Mouse (Mus musculus) hindbrain, embryonic 14.5 days (tissue): ENCODE results near the gene Gjd3. TPM values are rescaled to one million over a fixed set of nuclear protein-coding genes. Genes with fewer than 3 reads are reported as not detected.
A peak's percentile ranks its signal among the peaks of the same experiment; 100 is the strongest.

Source experiments
- ATAC-seq: fragments of 200-750 bp; cut with Nextera tagmentation; 2 replicates; pipeline ENCODE4 v1.8.0; 2017; ENCODE audit warnings: moderate number of reproducible peaks, mild to moderate bottlenecking, moderate TSS enrichment, moderate library complexity; ENCODE audit not compliant: low FRiP score
- DNase-seq: peaks from one replicate; pipeline ENCODE4 v3.0.0-alpha.2; 2015; ENCODE audit warnings: low spot score
- H3K27ac ChIP-seq: fragments of 300-500 bp; sonication (generic); 2 replicates; pipeline ENCODE4 v1.5.1; 2014; ENCODE audit warnings: mild to moderate bottlenecking, moderate library complexity
- H3K27me3 ChIP-seq: fragments of 300-500 bp; sonication (generic); 2 replicates; pipeline ENCODE4 v1.6.1; 2014; ENCODE audit warnings: mild to moderate bottlenecking, low read length, mixed read lengths; ENCODE audit not compliant: control insufficient read depth, insufficient read depth
- H3K36me3 ChIP-seq: fragments of 300-500 bp; sonication (generic); replicated peaks from 2 replicates; pipeline ENCODE4 v1.6.1; 2014; ENCODE audit not compliant: control insufficient read depth, insufficient read depth
- H3K4me1 ChIP-seq: fragments of 300-500 bp; sonication (generic); replicated peaks from 2 replicates; pipeline ENCODE4 v1.6.1; 2014; ENCODE audit warnings: antibody characterized with exemption, low read length, mixed read lengths; ENCODE audit not compliant: control insufficient read depth, insufficient read depth
- H3K4me2 ChIP-seq: fragments of 300-500 bp; sonication (generic); replicated peaks from 2 replicates; pipeline ENCODE4 v1.6.1; 2014; ENCODE audit warnings: mild to moderate bottlenecking, moderate library complexity
- H3K4me3 ChIP-seq: fragments of 300-500 bp; sonication (generic); replicated peaks from 2 replicates; pipeline ENCODE4 v1.5.1; 2014; ENCODE audit warnings: mild to moderate bottlenecking, low read length
- H3K9ac ChIP-seq: fragments of 300-500 bp; sonication (generic); 2 replicates; pipeline ENCODE4 v1.6.1; 2014
- H3K9me3 ChIP-seq: fragments of 300-500 bp; sonication (generic); 2 replicates; pipeline ENCODE4 v1.6.1; 2016; ENCODE audit warnings: low read length; ENCODE audit not compliant: control insufficient read depth
- WGBS: fragments of 180-500 bp; shearing (Covaris S2); extraction: QIAGEN DNeasy Blood & Tissue Kit; methylation state at CpG from one replicate; pipeline ENCODE4 v1.1.7; 2014; 5-methylcytosine and 5-hydroxymethylcytosine counted together
- polyA plus RNA-seq: library from polyadenylated mRNA; unstranded; fragments of >200 nt; fragmentation: Nextera tagmentation; extraction: Ambion mirVana; gene quantifications from 2 replicates; pipeline ENCODE4 v1.2.1, GENCODE M21; 2014

Gene Gjd3
- polyA plus RNA-seq, 1 experiment from 2014 or later = 1.4 TPM

DNA sequence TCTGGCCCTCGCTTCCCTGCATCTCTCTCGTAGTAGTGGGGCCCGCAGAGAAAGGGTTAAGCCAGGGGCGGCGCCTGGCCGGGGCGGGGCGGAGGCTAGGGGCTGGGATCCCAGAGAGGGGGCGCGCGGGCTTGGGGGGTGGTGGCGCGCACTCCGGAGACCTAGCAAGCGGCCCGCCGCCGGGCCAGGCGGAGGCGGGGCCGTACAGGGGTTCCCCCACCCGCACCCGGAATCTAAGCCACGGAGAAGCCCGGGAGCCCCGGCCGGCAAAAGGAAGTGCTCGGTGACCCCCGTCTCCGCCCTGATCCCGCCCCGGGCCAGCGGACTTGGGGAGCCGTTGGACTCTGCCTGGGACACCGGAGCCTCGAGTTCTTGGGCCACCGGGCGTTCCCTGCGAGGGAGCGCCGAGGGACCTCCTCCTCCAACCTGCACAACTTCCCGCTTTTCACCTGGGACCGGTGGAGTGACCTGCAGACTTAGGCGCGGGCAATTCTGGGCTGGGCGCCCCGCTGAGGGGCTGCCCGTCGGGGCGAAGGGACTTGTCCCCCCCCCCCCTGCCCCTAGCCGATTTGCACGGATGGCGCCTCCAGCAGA, 22.4 kb downstream of the Gjd3 start:
- Histone ChIP-seq H3K4me3 (peak overlapping the region; percentile 59), H3K4me2 (peak overlapping the region; percentile 98), H3K9me3 (no peaks in the 10 kb centered on the region), H3K27ac (peak overlapping the region; percentile 90), H3K27me3 (no peaks in the 10 kb centered on the region), H3K4me1 (peaks cover 61% of the 10 kb centered on the region), H3K36me3 (no peaks in the 10 kb centered on the region), H3K9ac (peak overlapping the region; percentile 69)
- ATAC-seq (peak; percentile 31), DNase-seq (no peak)
- under 1% methylated on average over 45 of the region's 53 CpGs for WGBS

DNA sequence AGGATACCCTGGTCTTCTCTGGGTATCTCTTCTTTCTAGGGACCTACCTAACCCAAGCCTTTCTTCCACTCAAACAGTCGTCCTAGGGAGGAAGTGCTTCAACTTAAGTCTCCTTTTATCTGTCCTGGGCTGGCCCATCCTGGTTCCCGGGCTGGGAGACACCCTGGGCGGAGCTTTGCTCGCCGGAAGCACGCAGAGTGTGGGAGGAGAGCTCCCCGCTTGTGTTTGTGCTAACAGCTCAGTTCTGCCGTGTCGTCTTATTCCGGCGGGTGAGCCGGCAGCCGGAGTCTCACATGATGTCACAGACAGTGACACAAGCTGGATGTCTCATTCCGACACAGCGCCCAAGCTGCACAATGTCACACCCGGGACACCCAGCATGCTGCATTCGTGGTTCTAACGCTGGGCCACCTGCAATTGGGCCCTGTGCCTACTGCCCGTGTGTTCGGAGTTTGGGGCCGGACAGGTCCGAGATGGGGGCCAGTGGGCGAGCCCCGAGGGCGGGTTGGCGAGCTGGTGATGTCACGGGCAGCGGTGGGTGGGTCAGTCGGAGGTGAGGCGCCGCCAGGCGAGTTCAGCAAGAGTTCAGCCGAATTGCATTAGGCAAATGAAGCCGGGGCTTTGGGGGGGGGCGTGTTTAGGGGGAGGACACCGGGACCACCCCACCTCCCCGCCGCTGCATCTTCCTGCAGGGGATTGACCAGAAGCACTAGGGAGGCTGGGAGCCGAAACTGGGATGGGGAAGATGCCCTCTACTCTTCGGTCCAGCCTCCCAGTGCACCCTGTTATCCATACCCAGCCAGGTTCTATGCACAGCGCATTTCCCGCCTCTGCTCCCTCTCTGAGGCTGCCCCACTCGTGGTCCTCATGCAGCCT, 23.1 kb downstream of the Gjd3 start:
- peak; percentile 70 for DNase-seq

DNA sequence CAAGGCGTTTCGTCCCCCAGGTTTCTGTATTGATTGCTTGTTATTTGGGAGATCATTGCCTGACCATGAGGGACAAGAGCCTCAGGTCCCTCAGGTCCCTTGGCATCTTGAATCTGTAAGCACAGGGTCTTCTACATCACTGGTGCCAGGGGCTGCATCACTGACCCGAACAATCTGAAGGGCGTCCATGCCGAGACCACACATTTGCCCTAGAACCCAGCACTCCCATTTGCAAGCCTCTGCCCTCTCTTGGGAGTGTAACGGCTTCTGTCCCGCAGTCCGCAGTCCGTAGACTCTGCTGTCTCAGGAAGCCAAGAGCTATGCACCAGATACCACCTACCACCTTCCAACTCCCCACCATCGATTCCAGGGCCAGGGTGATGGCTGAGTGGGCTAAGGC, 26.5 kb downstream of the Gjd3 start:
- Histone ChIP-seq H3K27me3 (no peaks in the 10 kb centered on the region), H3K4me2 (no peak overlapping the region), H3K9me3 (no peaks in the 10 kb centered on the region), H3K4me3 (no peak overlapping the region), H3K36me3 (no peaks in the 10 kb centered on the region), H3K9ac (no peak overlapping the region), H3K27ac (no peak overlapping the region), H3K4me1 (peaks cover 44% of the 10 kb centered on the region)
- WGBS = 79% methylated on average over 10 of the region's 10 CpGs
- no peak for ATAC-seq
- no peak for DNase-seq

More for the DNA sequence above, 23.1 kb downstream of the Gjd3 start:
- Histone ChIP-seq H3K36me3 (no peaks in the 10 kb centered on the region), H3K9ac (peak overlapping the region; percentile 69), H3K4me2 (peak overlapping the region; percentile 98), H3K27me3 (no peaks in the 10 kb centered on the region), H3K27ac (peak overlapping the region; percentile 90), H3K4me3 (peak overlapping the region; percentile 59), H3K9me3 (no peaks in the 10 kb centered on the region), H3K4me1 (peaks cover 61% of the 10 kb centered on the region)
- ATAC-seq = peak; percentile 22; the same call in 1 of the 2 replicates
- whole genome bisulfite sequencing = under 1% methylated on average over 42 of the region's 43 CpGs

DNA sequence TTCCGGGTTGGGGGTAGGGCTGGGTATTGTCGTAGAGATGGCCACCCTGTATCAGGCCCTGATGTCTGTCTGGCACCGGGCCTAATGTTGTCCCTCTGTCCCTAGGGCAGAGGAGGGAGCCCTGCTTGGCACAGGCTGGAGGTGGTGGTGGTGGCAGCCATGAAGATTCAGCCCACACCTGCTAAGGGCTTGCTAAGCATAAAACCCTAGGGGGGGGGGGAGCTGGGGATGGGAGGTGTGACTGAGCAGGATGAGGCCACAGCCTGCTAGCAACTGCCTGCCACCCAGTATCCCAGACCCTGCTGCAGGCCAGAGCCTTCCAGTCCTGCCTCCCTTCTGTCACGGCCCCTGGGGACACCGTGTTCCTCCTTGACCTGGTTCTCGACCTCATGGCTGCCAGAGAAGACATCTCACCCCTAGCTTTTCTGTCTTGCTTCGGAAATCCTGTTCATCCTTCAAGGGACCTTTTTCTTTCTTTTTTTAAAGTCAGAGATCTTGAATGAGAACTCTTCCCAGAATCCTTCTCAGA, 27.0 kb downstream of the Gjd3 start:
- no peak overlapping the region for H3K4me2 ChIP-seq
- peak overlapping the region; percentile 68; the same call in 1 of the 2 replicates for H3K27ac ChIP-seq
- H3K4me3 ChIP-seq = no peak overlapping the region
- H3K9me3 ChIP-seq = no peaks in the 10 kb centered on the region
- ATAC-seq (no peak), DNase-seq (no peak)
- no peaks in the 10 kb centered on the region for H3K27me3 ChIP-seq
- WGBS = 52% methylated on average over 5 of the region's 7 CpGs
- no peak overlapping the region for H3K9ac ChIP-seq
- H3K36me3 ChIP-seq = no peaks in the 10 kb centered on the region
- peaks cover 43% of the 10 kb centered on the region for H3K4me1 ChIP-seq

DNA sequence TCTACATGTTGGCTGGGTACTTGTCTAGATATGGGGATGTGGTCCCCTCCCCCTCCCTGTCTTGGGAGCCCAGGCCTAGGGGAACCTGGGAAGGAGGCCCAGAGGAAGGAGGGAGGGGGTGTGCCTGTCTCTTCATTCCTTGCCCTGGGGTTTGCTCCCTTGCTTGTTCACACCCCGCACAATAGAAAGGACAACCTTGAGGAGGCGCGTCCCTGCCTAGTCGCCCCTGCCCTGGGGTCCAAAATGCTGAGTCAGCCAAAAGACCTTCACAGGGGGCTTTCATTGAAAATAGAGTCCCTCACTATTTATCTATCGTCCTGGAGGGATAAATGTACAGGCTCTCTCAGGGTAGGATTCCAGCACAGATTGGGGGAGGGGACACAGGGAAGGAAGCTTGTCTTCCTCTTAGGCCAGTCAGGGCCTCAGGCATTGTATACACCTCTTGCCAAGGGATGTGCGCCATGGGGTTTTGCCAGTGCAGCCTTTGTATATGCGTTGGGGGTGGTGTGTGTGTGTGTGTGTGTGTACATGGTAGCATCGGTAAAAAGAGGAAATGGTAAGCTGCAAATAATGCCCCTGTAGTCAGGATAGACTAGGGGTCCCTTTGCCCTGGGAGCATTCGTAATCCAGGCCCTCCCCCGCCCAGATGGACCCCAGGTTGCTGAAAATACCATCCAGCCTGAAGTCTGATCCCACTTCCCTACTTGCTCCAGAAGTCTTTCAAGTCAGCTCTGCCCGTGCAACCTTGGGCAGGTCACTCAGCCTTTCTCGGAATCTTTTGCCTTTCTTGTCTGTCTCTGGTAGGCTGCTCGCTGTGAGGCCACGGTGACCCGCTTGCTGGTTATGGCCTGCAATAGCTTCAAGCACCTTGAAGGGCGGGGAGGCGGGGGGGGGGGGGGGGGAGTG, 27.8 kb downstream of the Gjd3 start:
- H3K36me3 ChIP-seq = peaks cover 4% of the 10 kb centered on the region; the same call in 1 of the 2 replicates
- no peaks in the 10 kb centered on the region for H3K27me3 ChIP-seq
- no peak for ATAC-seq
- no peak for DNase-seq
- H3K4me2 ChIP-seq = peak overlapping the region; percentile 20
- H3K27ac ChIP-seq = peak overlapping the region; percentile 68
- H3K9ac ChIP-seq = peak overlapping the region; percentile 22
- 14% methylated on average over 15 of the region's 17 CpGs for WGBS
- no peaks in the 10 kb centered on the region for H3K9me3 ChIP-seq
- no peak overlapping the region for H3K4me3 ChIP-seq
- peaks cover 40% of the 10 kb centered on the region for H3K4me1 ChIP-seq

DNA sequence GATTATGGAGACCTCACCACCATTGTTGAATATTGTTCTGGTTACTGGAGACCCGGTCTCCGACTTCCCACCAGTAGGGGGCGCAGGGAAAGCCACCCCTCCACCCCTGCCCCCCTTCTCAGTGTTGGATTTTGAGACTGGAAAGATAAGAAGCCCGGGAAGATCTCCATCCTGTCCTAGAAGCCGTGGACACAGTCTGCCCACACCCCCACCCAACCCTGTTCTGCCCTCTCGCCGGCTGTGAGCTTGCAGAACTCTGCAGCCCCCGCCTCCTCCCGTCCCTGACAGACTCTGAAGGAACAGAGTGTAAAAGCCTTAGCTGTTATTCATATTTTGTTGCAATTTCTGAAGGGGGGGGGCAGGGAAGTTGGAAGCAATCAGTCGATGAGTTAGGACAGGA, 28.4 kb downstream of the Gjd3 start:
- DNase-seq (peak; percentile 70), ATAC-seq (0 out of 2 replicates have a peak, but pooled peaks have one; percentile 9)
- Histone ChIP-seq H3K27me3 (no peaks in the 10 kb centered on the region), H3K36me3 (peaks cover 4% of the 10 kb centered on the region; the same call in 1 of the 2 replicates), H3K27ac (peak overlapping the region; percentile 68), H3K4me3 (no peak overlapping the region), H3K4me2 (peak overlapping the region; percentile 20), H3K9me3 (no peaks in the 10 kb centered on the region), H3K9ac (peak overlapping the region; percentile 22; the same call in 1 of the 2 replicates), H3K4me1 (peaks cover 34% of the 10 kb centered on the region)
- 4% methylated on average over 10 of the region's 10 CpGs for WGBS

DNA sequence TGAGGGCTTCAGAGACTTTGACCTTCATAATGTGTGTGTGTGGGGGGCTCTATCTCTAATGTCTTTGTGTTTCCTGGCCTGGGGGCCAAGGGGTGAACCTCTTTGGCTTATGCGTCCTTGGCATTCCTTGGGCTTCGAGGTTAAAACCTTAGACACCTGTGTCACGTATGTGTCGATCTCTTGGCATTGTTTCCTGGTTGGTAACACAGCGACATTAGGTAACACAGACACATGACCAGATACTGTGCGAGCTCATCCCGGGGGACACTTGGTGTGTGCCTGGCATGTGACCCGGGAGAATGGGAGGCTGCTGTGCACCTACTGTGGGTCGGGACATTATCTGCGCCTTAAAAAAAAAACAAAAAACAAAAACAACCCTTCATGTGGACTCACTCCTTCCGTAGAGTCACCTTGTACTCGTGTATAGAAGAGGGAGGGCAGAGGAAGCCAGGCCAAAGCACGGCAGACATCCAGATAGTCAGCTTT, 28.9 kb downstream of the Gjd3 start:
- H3K4me1 ChIP-seq = peaks cover 29% of the 10 kb centered on the region
- peak overlapping the region; percentile 20; the same call in 1 of the 2 replicates for H3K4me2 ChIP-seq
- no peaks in the 10 kb centered on the region for H3K9me3 ChIP-seq
- H3K9ac ChIP-seq = no peak overlapping the region
- 31% methylated on average over 13 of the region's 13 CpGs for WGBS
- DNase-seq (no peak), ATAC-seq (no peak)
- peak overlapping the region; percentile 29; the same call in 1 of the 2 replicates for H3K27ac ChIP-seq
- H3K27me3 ChIP-seq = no peaks in the 10 kb centered on the region
- no peak overlapping the region for H3K4me3 ChIP-seq
- peaks cover 4% of the 10 kb centered on the region; the same call in 1 of the 2 replicates for H3K36me3 ChIP-seq

DNA sequence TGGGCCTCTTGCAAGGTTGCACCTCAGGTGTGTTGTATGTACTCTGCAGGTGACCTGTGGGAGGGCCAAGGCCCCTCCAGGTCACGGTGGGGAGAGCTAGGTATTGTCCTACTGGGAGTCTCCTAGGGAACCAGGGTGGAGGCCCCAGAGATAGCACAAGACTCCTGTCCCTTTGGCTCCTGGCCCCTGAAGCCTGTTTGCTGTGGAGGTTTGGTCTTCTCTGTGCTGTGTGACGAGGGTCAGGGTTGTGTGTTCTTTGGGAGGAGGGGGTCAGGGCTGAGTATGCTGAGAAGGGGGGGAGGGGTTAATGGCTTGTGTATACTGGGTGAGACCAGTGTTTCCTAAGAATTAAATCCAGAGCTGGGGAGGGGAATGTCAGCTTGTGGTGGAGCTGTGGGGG, 29.5 kb downstream of the Gjd3 start:
- WGBS = 6% methylated on average over 2 of the region's 2 CpGs
- Histone ChIP-seq H3K9me3 (no peaks in the 10 kb centered on the region), H3K4me1 (peaks cover 29% of the 10 kb centered on the region), H3K4me2 (no peak overlapping the region), H3K4me3 (no peak overlapping the region), H3K9ac (no peak overlapping the region), H3K36me3 (peaks cover 4% of the 10 kb centered on the region; the same call in 1 of the 2 replicates), H3K27ac (no peak overlapping the region), H3K27me3 (no peaks in the 10 kb centered on the region)
- no peak for DNase-seq
- ATAC-seq = no peak
